Mouse (Mus musculus) heart, embryonic 16.5 days (tissue): ENCODE measurements around the gene Slc35f3. TPM values are rescaled to one million over a fixed set of nuclear protein-coding genes. Genes with fewer than 3 reads are reported as not detected.

Experiments
- ATAC-seq: fragments of 200-750 bp; cut with Nextera tagmentation; replicated peaks from 2 replicates; pipeline ENCODE4 v1.8.0; 2017; ENCODE audit warnings: moderate number of reproducible peaks; ENCODE audit not compliant: insufficient read depth, low FRiP score; ENCODE audit errors: extremely low read depth
- H3K27ac ChIP-seq: fragments of 300-500 bp; sonication (generic); 2 replicates; pipeline ENCODE4 v1.5.1; 2014; ENCODE audit warnings: mild to moderate bottlenecking, low read length, control low read depth, moderate library complexity
- H3K27me3 ChIP-seq: fragments of 300-500 bp; sonication (generic); 2 replicates; pipeline ENCODE4 v1.6.1; 2014; ENCODE audit warnings: low read length, mixed read lengths; ENCODE audit not compliant: control insufficient read depth, insufficient read depth
- H3K36me3 ChIP-seq: fragments of 300-500 bp; sonication (generic); 2 replicates; pipeline ENCODE4 v1.6.1; 2014; ENCODE audit not compliant: control insufficient read depth, insufficient read depth
- H3K4me1 ChIP-seq: fragments of 300-500 bp; sonication (generic); 2 replicates; pipeline ENCODE4 v1.6.1; 2014; ENCODE audit warnings: low read length, mixed read lengths; ENCODE audit not compliant: control insufficient read depth, insufficient read depth
- H3K4me2 ChIP-seq: fragments of 300-500 bp; sonication (generic); 2 replicates; pipeline ENCODE4 v1.6.1; 2014; ENCODE audit warnings: low read depth, mild to moderate bottlenecking, control low read depth, low read length
- H3K4me3 ChIP-seq: fragments of 300-500 bp; sonication (generic); 2 replicates; pipeline ENCODE4 v1.5.1; 2014; ENCODE audit warnings: mild to moderate bottlenecking, control low read depth, low read length
- H3K9ac ChIP-seq: fragments of 300-500 bp; sonication (generic); 2 replicates; pipeline ENCODE4 v1.6.1; 2014; ENCODE audit warnings: low read length, control low read depth
- H3K9me3 ChIP-seq: fragments of 300-500 bp; sonication (generic); replicated peaks from 2 replicates; pipeline ENCODE4 v1.6.1; 2016; ENCODE audit warnings: low read length; ENCODE audit not compliant: control insufficient read depth
- WGBS: fragments of 180-500 bp; shearing (Covaris S2); extraction: QIAGEN DNeasy Blood & Tissue Kit; methylation state at CpG from one replicate; pipeline ENCODE4 v1.1.7; 2014; 5-methylcytosine and 5-hydroxymethylcytosine counted together
- polyA plus RNA-seq: library from polyadenylated mRNA; unstranded; fragments of >200 nt; fragmentation: Nextera tagmentation; extraction: Ambion mirVana; gene quantifications from 2 replicates; pipeline ENCODE4 v1.2.1, GENCODE M21; 2015

Gene Slc35f3
- polyA plus RNA-seq, 1 experiment from 2014 or later: not detected

DNA sequence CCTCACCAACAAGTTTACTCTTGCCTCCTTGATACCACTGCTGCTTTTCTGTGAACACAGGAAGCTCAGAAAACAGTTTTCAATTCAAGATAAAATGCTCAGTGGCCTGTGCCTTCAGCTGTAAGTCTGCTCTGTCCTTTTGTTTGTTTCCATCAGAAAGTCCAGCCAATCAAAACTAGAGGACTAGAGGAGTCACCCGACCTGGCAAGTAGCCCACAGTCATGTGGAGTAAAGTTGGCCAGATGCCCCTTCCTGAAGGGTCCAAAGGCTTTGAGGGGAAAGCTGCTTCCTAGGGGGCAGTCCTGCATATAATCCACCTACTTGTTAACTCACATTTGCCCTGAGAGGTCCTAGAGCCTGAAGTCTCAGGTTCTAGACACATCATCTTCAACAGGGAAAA, 10.7 kb downstream of the Slc35f3 start:
- ATAC-seq: peak; percentile 69; the same call in 1 of the 2 replicates
- Histone ChIP-seq H3K9ac (no peak overlapping the region), H3K4me3 (no peak overlapping the region), H3K4me1 (peaks cover 4% of the 10 kb centered on the region), H3K27ac (no peak overlapping the region), H3K27me3 (no peaks in the 10 kb centered on the region), H3K36me3 (no peaks in the 10 kb centered on the region), H3K9me3 (no peaks in the 10 kb centered on the region; the same call in 1 of the 2 replicates), H3K4me2 (no peak overlapping the region)
- WGBS: 25% methylated on average over 1 of the region's 1 CpGs

DNA sequence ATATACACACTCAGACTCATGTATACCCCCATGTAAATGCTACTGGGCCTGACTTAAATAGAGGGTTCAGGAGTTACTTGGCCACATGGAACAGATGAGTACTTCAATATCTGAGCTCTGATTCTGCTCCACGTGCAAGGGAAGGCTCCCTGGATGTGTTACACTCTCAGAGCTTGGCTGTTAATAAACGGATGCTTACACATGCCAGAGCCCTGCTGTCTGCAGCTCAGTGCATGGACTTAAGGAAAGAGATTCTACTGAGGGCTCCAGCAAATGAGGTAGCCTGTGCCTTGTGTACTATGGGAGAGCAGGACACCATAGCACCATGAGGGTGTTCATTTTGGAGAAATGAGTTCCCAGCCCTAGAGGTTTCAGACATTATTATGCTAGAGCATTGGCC, 26.6 kb downstream of the Slc35f3 start:
- Histone ChIP-seq H3K9me3 (peaks cover 3% of the 10 kb centered on the region), H3K36me3 (no peaks in the 10 kb centered on the region), H3K9ac (no peak overlapping the region), H3K27ac (no peak overlapping the region), H3K27me3 (no peaks in the 10 kb centered on the region), H3K4me1 (no peaks in the 10 kb centered on the region), H3K4me2 (no peak overlapping the region), H3K4me3 (no peak overlapping the region)
- ATAC-seq: no peak
- 53% methylated on average over 2 of the region's 2 CpGs for WGBS

DNA sequence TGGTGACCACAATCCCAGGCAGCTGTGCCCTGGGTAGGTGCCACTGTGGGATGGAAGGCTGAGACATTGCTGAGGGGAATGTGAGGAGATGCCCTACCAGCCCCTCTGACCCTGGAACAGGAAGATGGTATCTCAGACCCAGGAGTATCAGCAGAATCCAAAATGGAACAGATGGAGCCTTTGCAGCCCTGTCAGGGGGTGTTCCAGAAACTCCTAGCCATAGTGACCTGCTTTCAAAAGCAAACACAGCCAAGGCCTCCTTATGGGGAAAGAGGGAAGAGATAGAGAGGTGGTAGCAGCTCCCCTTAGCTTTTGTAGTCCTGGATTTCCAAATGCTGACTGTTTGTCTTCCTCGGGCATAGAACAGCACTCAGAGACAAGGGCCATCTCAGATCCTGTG, 27.8 kb downstream of the Slc35f3 start:
- no peak for ATAC-seq
- H3K4me2 ChIP-seq: no peak overlapping the region
- no peak overlapping the region for H3K9ac ChIP-seq
- no peak overlapping the region for H3K4me3 ChIP-seq
- 83% methylated on average over 1 of the region's 1 CpGs for whole genome bisulfite sequencing
- H3K9me3 ChIP-seq: peaks cover 3% of the 10 kb centered on the region
- no peak overlapping the region for H3K27ac ChIP-seq
- H3K4me1 ChIP-seq: no peaks in the 10 kb centered on the region
- no peaks in the 10 kb centered on the region for H3K36me3 ChIP-seq
- no peaks in the 10 kb centered on the region for H3K27me3 ChIP-seq

DNA sequence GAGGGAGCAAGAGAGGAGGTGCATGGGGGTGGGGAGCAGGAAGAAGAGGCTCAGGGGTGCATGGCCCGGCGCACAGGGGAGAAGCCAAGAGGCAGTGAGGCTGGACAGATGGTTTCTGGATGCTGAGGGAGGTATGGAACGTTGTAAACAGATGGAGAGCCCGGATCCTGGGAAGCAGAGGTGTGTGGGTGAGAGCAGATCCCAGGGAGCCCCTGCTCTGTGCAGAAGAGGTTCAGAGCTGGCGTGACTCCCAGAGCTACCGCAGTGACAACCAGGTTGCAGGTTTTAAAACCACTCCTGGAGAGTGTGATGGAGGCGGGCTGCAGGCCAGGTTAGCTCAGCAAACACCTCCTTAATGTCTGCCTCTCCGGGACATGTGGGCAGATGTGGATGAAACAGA, 28.4 kb downstream of the Slc35f3 start:
- H3K27me3 ChIP-seq: no peaks in the 10 kb centered on the region
- H3K4me3 ChIP-seq: no peak overlapping the region
- no peak for ATAC-seq
- no peak overlapping the region for H3K9ac ChIP-seq
- no peak overlapping the region for H3K4me2 ChIP-seq
- H3K9me3 ChIP-seq: peaks cover 3% of the 10 kb centered on the region
- WGBS: 64% methylated on average over 8 of the region's 8 CpGs
- H3K27ac ChIP-seq: no peak overlapping the region
- H3K4me1 ChIP-seq: no peaks in the 10 kb centered on the region
- H3K36me3 ChIP-seq: no peaks in the 10 kb centered on the region

DNA sequence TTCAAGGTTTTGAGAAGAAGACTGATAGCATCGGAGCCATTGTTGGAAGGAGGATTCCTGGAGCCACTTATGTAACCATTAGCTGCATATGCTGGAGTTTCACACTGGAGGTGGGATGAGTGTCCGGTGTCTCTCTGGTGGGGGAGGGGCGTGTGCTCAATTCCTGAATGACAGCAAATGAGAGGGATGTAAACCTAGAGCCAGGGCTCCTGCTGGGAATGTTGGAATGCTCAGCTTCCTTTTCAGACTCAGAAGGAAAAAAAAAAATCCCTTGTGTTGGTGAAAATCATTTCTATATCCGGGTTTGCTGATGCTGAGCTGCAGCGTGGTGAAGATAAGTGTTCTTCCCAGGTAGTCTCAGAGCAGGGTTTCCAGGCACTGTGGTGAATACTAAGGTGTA, 29.4 kb downstream of the Slc35f3 start:
- WGBS: 49% methylated on average over 5 of the region's 5 CpGs
- no peak overlapping the region for H3K27ac ChIP-seq

DNA sequence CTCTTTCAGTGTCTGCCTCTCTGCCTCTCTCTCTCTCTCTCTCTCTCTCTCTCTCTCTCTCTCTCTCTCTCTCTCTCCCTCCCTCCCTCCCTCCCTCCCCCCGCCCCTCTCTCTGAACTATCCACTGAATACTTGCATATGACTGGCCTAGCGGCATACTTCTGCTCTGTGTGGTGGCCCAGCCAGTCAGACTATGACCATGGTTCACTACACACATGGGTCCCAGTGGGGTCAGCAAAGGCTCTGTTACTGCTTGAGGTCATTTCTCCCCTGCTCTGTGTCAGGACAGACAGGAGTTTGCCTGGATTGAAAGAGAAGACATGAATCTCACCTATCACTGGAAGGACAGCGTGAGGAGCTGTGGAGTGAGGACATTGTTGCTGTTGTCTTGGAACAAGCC, 40.5 kb downstream of the Slc35f3 start:
- Histone ChIP-seq H3K9ac (no peak overlapping the region), H3K27me3 (no peaks in the 10 kb centered on the region), H3K4me1 (no peaks in the 10 kb centered on the region), H3K36me3 (no peaks in the 10 kb centered on the region), H3K4me2 (no peak overlapping the region), H3K27ac (no peak overlapping the region), H3K4me3 (no peak overlapping the region), H3K9me3 (no peaks in the 10 kb centered on the region)
- no peak for ATAC-seq
- 63% methylated on average over 3 of the region's 3 CpGs for WGBS

More for the DNA sequence above, 29.4 kb downstream of the Slc35f3 start:
- Histone ChIP-seq H3K4me2 (no peak overlapping the region), H3K27me3 (no peaks in the 10 kb centered on the region), H3K36me3 (no peaks in the 10 kb centered on the region), H3K4me3 (no peak overlapping the region), H3K9me3 (peaks cover 3% of the 10 kb centered on the region), H3K9ac (no peak overlapping the region), H3K4me1 (no peaks in the 10 kb centered on the region)
- no peak for ATAC-seq

DNA sequence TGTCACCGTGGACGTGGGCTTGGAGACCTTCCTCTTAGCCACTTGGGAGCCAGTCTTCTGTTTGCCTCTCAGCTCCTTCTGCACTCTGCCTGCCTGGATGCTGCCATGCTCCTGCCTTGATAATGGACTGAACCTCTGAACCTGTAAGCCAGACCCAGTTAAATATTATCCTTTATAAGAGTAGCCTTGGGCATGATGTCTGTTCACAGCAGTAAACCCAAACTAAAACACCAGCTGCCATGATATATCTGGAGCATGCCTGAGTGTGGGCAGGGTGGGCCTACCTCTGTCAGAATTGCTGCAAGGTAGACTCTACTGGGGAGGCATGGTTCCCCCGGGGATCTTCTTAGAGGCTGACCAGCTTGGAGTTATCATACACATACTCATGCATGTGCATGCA, 41.0 kb downstream of the Slc35f3 start:
- no peak for ATAC-seq
- Histone ChIP-seq H3K27ac (no peak overlapping the region), H3K36me3 (no peaks in the 10 kb centered on the region), H3K4me1 (no peaks in the 10 kb centered on the region), H3K9me3 (no peaks in the 10 kb centered on the region), H3K27me3 (no peaks in the 10 kb centered on the region), H3K4me3 (no peak overlapping the region), H3K4me2 (no peak overlapping the region), H3K9ac (no peak overlapping the region)
- WGBS: 76% methylated on average over 3 of the region's 3 CpGs

DNA sequence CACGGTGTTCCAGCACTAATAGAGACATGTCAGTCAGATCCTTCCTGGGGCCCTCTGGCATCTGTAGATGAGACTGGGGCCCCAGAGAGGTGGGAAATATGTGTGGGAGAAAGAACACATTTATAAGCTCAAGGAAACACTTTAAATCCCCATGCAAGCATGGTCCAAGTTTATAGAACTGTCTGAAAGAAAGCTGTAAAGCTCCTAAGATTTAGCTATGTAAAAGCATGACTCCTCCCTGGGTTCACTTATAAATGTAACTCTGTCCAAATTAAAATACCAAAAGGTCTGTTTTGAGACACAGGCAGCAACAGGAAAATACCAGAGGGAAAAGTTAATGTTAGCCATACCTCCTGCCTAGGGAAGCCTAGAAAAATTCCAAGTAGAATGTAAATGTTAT, 42.8 kb downstream of the Slc35f3 start:
- Histone ChIP-seq H3K27ac (no peak overlapping the region), H3K9ac (no peak overlapping the region), H3K4me1 (no peaks in the 10 kb centered on the region), H3K27me3 (no peaks in the 10 kb centered on the region), H3K4me3 (no peak overlapping the region), H3K4me2 (no peak overlapping the region), H3K36me3 (no peaks in the 10 kb centered on the region), H3K9me3 (no peaks in the 10 kb centered on the region)
- WGBS: 45% methylated on average over 1 of the region's 1 CpGs
- no peak for ATAC-seq

DNA sequence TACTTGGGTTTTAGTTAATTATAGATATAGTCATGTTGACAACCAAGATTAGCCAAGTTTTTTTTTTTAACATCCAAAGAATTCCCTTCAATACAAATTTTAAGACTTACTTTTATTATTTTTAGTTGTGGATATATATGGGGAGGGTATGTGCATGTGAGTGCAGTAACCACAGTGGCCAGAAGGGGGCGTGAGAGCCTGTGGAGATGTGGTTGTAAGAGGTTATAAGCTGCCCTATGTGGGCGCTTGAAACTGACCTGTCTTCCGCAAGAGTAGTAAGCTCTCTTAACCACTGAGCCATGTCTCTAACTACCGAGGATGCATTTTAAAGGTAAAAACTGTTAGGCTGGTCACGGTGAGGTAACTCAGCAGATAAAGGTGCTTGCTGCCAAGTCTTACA, 45.1 kb downstream of the Slc35f3 start:
- Histone ChIP-seq H3K4me2 (no peak overlapping the region), H3K27me3 (no peaks in the 10 kb centered on the region), H3K27ac (no peak overlapping the region), H3K9me3 (no peaks in the 10 kb centered on the region), H3K9ac (no peak overlapping the region), H3K36me3 (no peaks in the 10 kb centered on the region), H3K4me1 (no peaks in the 10 kb centered on the region), H3K4me3 (no peak overlapping the region)
- ATAC-seq: no peak
- 76% methylated on average over 5 of the region's 5 CpGs for WGBS

DNA sequence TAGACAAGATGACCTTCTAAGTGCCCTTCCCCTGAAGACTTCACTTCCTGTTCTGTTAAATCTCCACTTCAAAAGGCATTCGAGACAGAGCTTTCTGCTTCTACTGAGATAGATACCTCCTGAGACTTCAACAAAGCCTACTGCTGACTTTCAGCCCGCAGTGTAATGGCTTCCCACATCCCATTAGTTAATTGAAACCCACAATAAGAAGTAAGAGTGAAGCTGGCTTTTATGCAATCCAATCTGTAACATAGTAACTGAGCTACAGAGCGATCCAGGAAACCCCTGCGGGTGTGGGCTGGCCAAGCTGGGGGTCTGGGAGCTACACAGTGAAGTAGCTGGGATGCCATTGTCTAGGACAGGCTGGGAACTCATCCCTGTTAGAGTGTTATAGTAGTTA, 46.7 kb downstream of the Slc35f3 start:
- Histone ChIP-seq H3K4me1 (no peaks in the 10 kb centered on the region), H3K9me3 (no peaks in the 10 kb centered on the region), H3K4me2 (no peak overlapping the region), H3K36me3 (no peaks in the 10 kb centered on the region), H3K4me3 (no peak overlapping the region), H3K27me3 (no peaks in the 10 kb centered on the region), H3K27ac (no peak overlapping the region), H3K9ac (no peak overlapping the region)
- 45% methylated on average over 4 of the region's 4 CpGs for WGBS
- no peak for ATAC-seq
